Mouse (Mus musculus): ENCODE measurements around the gene Phf20. TPM values are rescaled to one million over a fixed set of nuclear protein-coding genes. Genes with fewer than 3 reads are reported as not detected.

Gene Phf20
- polyA plus RNA-seq, 1 experiment from 2014 or later, result 75.5 TPM

DNA sequence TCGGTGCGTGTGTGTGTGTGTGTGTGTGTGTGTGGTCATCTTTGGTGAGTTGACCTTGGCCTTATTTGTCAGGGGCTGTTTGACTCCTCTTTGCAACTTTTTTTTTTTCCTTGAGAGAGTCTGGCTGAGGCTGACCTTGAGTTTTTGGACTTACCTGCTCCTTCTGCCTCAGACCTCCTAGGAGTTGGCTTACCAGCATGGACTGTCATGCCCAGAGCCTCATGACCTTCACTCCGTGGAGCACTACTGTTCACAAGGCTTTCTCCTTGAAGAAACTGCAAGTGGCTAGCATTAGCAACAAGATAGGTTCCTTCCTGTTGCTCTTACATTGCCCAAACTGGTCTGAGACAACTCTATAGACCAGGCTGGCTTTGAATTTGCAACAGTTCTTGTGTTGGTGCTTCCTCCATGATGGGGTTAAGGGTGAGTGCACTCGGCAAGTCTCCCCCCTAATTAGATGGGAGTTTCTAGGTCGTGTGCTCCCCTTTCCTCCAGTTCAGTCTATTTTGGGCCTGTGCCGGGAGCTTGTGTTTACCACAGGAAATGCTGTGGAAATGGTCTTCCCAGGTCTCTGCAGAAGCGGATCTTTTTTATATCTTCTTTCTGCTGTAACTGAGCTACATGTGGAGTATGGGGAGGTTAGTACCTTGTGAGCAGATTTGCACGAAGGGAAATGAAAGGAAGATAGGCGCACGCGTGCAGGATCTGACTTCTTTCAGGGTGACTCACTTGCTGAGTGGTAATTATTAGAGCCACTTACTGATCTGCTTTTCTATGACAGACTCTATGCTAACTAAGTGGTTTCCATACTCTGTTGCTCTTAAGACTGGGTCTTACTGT is 61.9 kb downstream of the Phf20 start:
- peaks cover 13% of the 10 kb centered on the region for H3K4me1 ChIP-seq
- peaks cover 97% of the 10 kb centered on the region for H3K36me3 ChIP-seq
- 85% methylated on average over 11 of the region's 11 CpGs for WGBS
- no peak overlapping the region; the same call in 1 of the 2 replicates for H3K27ac ChIP-seq
- no peaks in the 10 kb centered on the region for H3K9me3 ChIP-seq (replicated peaks)
- DNase-seq (ENCODE audit: low spot score), result no peak
- no peaks in the 10 kb centered on the region for H3K27me3 ChIP-seq (ENCODE audit: low read depth, poor library complexity, severe bottlenecking)
- no peak overlapping the region for H3K4me3 ChIP-seq

DNA sequence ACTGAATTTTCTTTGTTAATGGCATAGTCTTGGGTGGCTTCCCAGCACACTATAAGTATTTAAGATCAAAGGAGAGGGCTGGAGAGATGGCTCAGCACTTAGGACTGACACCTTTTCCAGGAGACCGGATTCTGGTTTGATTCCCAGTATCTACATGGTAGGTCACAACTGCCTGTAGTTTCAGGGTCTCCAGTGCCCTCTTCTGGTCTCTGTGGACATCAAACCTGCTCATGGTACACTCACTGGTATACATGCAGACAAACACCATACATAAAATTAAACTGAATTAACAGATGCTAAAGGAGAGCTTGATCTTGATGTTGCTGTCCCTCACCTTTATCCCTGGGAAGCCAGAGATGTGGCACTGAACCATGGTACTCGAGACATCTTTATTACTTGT is 64.7 kb downstream of the Phf20 start:
- H3K36me3 ChIP-seq, result peaks cover 86% of the 10 kb centered on the region
- no peaks in the 10 kb centered on the region for H3K9me3 ChIP-seq (replicated peaks)
- DNase-seq (ENCODE audit: low spot score), result no peak
- H3K27ac ChIP-seq, result no peak overlapping the region
- peaks cover 13% of the 10 kb centered on the region for H3K4me1 ChIP-seq
- H3K4me3 ChIP-seq, result no peak overlapping the region
- H3K27me3 ChIP-seq (ENCODE audit: low read depth, poor library complexity, severe bottlenecking), result no peaks in the 10 kb centered on the region
- WGBS, result 87% methylated on average over 2 of the region's 2 CpGs

DNA sequence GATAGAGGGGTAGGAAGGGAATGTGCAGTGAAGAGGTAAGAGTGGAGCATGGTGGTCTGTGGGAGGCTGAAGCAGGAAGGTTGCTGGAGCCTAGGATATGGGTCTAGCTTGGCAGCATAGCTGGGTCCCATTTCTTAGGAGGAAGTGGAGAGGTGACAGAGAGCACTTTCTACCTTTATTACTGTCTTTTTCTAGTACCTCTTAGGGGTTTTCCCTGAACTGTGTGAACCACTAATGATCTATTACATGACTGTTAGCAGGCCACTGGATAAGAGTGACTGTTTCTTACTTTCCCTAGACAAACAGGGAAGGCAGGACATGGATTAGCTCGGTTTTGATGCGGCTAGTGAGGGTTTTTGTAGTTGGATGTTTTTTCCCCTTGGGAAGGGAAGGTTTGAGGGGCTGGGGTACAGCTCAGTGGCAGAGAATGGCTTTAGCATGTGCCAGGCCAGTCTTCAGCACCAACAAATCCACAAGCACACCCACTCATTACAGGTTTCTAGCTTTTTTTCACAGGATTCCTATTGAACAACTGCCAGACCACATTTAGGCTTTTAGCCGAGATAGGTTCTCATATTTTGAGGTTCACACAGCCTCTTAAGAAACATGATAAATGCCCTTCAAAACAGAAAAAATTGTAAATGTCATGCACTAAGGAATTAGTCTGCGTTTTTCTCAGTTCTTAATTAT is 67.1 kb downstream of the Phf20 start:
- H3K27me3 ChIP-seq (ENCODE audit: low read depth, poor library complexity, severe bottlenecking), result no peaks in the 10 kb centered on the region
- H3K27ac ChIP-seq, result no peak overlapping the region
- H3K9me3 ChIP-seq (replicated peaks), result no peaks in the 10 kb centered on the region
- H3K36me3 ChIP-seq, result peaks cover 75% of the 10 kb centered on the region
- no peaks in the 10 kb centered on the region for H3K4me1 ChIP-seq
- WGBS, result 94% methylated on average over 4 of the region's 4 CpGs
- no peak overlapping the region for H3K4me3 ChIP-seq
- no peak for DNase-seq (ENCODE audit: low spot score)

DNA sequence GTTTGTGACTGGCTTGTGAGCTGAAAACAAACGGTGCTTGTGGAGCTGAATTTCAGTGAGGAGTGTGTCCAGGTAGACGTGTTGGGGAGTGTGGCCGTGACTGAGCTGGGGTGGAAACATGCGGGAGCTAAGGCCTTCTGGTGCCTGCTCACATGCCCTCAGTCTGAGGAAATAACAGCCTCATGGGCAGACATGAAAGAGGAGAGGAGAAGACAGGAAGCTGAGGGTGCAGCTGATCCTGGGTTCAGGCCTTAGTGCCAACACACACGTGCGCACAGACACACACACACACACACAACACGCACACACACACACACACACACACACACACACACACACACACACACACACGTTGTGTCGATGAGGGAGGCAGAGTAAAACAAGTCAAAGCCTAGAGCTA is 71.4 kb downstream of the Phf20 start:
- H3K27me3 ChIP-seq (ENCODE audit: low read depth, poor library complexity, severe bottlenecking), result no peaks in the 10 kb centered on the region
- DNase-seq (ENCODE audit: low spot score), result no peak
- no peaks in the 10 kb centered on the region for H3K4me1 ChIP-seq
- H3K27ac ChIP-seq, result no peak overlapping the region
- no peaks in the 10 kb centered on the region for H3K9me3 ChIP-seq (replicated peaks)
- no peak overlapping the region for H3K4me3 ChIP-seq
- 96% methylated on average over 9 of the region's 9 CpGs for WGBS
- H3K36me3 ChIP-seq, result peaks cover 63% of the 10 kb centered on the region

DNA sequence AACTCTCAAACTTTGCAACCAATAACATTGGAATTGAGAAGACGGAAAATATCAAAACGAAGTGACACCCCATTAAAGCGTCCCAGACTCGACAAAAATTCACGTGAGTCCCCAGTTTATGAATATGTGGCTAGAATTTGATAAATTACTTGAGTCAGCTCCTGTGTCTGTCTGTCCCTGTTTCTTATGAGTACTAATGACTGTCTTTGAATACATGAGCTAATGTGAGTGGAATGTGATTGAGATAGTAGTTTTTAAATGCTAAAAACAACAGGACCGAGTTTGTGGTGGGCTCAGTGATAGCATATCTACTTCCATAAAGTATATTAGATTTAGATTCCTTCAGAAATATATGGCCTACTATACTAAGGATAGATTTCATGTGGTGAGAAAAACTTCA is 76.3 kb downstream of the Phf20 start:
- H3K9me3 ChIP-seq (replicated peaks), result no peaks in the 10 kb centered on the region
- H3K4me1 ChIP-seq, result no peaks in the 10 kb centered on the region
- no peak overlapping the region for H3K4me3 ChIP-seq
- H3K27me3 ChIP-seq (ENCODE audit: low read depth, poor library complexity, severe bottlenecking), result no peaks in the 10 kb centered on the region
- H3K36me3 ChIP-seq, result peaks cover 65% of the 10 kb centered on the region
- H3K27ac ChIP-seq, result no peak overlapping the region
- WGBS, result 91% methylated on average over 6 of the region's 6 CpGs
- no peak for DNase-seq (ENCODE audit: low spot score)

DNA sequence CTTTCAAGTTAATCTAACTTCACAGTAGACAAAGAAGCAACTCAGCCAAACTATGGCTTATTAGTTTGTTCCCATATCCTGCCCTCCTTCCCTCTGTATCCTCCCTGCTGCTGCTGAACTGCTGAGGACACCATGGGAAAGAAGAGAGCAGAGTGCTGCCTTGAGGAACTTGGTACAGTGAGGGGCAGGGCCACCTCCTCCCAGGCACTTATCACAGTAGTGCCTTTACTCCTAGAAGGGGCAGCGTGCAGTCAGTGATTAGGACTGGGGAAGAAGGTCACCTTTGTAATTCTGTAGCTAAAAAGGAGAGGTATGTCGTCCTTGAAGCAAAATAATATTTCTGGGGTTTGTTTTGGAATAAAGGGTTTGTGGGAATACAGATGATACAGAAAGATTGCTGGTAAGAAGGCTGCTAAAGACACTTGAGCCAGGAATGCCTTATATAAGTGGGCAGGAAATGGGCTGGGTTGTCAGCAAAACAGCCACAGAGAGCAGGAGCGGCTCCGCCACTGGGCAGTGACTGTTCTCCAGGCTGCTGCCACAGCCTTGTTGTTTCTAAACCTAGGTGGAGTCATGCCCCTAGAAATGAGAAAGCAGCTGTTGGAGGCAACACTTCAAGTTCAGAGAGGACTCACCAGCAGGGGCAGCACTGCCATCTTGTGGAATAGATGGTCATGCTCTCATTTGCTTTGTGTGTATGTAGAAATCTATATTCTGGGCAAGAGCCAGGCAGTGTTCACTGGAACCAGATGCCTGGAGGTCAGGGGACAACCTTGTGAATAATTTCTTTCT is 82.2 kb downstream of the Phf20 start:
- Histone ChIP-seq H3K4me3 (no peak overlapping the region), H3K36me3 (peaks cover 68% of the 10 kb centered on the region), H3K27me3 (ENCODE audit: low read depth, poor library complexity, severe bottlenecking) (no peaks in the 10 kb centered on the region), H3K9me3 (replicated peaks) (no peaks in the 10 kb centered on the region), H3K27ac (no peak overlapping the region), H3K4me1 (peaks cover 6% of the 10 kb centered on the region; the same call in 1 of the 2 replicates)
- WGBS, result 68% methylated on average over 4 of the region's 4 CpGs
- peak; percentile 75 for DNase-seq (ENCODE audit: low spot score)

DNA sequence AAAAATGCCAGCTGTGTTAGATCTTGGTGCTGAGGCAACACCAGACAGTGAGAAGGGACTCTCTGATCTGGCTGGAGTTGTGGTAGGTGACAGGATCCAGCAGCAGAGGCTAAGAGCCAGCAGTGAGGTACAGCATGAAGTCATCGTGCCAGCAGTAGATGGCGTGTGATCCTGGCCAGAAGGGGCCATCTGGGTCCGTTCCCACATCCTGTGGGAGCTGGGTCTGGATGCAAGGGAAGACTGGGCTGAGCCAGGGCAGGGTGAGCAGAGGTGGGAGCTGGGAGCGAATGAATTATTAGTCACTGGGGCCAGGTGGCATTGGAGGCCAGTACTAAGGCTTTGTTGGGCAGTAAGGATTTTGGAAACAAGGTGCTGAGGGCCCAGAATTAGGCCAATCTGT is 85.0 kb downstream of the Phf20 start:
- Histone ChIP-seq H3K36me3 (peaks cover 72% of the 10 kb centered on the region), H3K4me3 (no peak overlapping the region)
- WGBS, result 83% methylated on average over 4 of the region's 4 CpGs

DNA sequence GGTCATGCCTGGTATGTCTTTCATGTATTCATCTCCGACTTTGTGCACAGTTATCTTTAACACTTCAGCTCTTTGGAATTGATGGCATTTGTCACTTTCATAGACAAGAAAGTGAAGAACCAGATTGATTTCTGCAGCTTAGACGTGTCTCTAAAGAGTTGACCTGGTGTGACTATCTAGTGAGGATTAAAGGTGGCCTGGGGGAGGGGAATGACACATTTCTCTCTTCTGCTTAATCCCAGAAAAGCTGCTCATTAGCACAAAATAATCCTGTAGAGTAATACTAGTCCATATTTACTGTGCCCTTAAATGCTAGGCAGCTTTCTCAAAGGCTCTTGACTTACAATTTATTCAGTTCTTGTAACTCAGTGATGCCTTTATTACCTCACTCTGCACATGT is 88.9 kb downstream of the Phf20 start:
- Histone ChIP-seq H3K36me3 (peaks cover 80% of the 10 kb centered on the region), H3K4me1 (no peaks in the 10 kb centered on the region), H3K27ac (no peak overlapping the region), H3K27me3 (ENCODE audit: low read depth, poor library complexity, severe bottlenecking) (no peaks in the 10 kb centered on the region), H3K9me3 (replicated peaks) (no peaks in the 10 kb centered on the region), H3K4me3 (no peak overlapping the region)
- 85% methylated on average over 2 of the region's 2 CpGs for WGBS
- no peak for DNase-seq (ENCODE audit: low spot score)

More for the DNA sequence above, 85.0 kb downstream of the Phf20 start:
- H3K4me1 ChIP-seq, result peaks cover 6% of the 10 kb centered on the region; the same call in 1 of the 2 replicates
- DNase-seq (ENCODE audit: low spot score), result no peak
- no peak overlapping the region for H3K27ac ChIP-seq
- no peaks in the 10 kb centered on the region for H3K27me3 ChIP-seq (ENCODE audit: low read depth, poor library complexity, severe bottlenecking)
- H3K9me3 ChIP-seq (replicated peaks), result no peaks in the 10 kb centered on the region

DNA sequence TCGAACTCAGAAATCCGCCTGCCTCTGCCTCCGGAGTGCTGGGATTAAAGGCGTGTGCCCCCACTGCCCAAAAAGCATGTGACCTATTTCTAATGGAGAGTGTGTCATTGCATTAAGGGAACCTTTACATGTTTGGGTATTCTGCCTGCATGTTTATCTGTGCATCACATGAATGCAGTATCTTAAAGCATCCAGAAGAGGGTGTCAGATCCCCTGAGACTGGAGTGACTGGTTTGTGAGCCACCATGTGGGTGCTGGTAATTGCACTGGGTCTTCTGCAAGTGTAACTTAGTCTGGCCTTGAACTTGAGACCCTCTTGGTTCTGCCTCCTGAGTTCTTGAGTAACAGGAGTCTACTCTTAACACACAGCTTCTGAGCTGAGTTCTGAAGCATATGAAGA is 90.5 kb downstream of the Phf20 start:
- no peak overlapping the region for H3K27ac ChIP-seq
- H3K9me3 ChIP-seq (replicated peaks), result no peaks in the 10 kb centered on the region
- H3K36me3 ChIP-seq, result peaks cover 86% of the 10 kb centered on the region
- no peak for DNase-seq (ENCODE audit: low spot score)
- no peaks in the 10 kb centered on the region for H3K27me3 ChIP-seq (ENCODE audit: low read depth, poor library complexity, severe bottlenecking)
- no peaks in the 10 kb centered on the region for H3K4me1 ChIP-seq
- no peak overlapping the region for H3K4me3 ChIP-seq
- 94% methylated on average over 4 of the region's 4 CpGs for WGBS

DNA sequence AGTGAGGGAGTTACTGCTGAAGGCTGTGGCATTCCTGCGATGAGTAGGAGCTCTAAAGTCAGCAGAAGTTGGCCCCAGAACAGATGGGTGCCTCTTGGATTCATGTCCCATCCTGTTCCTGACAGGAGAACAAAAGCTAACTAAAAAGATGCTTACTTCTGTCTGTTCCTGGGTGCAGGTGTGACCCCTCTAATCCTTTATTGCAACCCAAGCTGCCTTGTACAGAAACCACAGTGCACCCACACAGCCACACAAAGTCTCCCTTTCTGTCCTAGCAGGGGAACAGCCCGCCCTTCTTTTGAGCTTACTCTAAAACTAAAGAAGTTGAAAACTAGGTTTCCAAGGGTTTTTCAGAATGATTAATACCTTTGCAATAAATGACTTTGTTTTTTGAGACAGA is 92.0 kb downstream of the Phf20 start:
- Histone ChIP-seq H3K27me3 (ENCODE audit: low read depth, poor library complexity, severe bottlenecking) (no peaks in the 10 kb centered on the region), H3K9me3 (replicated peaks) (no peaks in the 10 kb centered on the region), H3K4me1 (no peaks in the 10 kb centered on the region), H3K4me3 (no peak overlapping the region), H3K27ac (no peak overlapping the region), H3K36me3 (peaks cover 86% of the 10 kb centered on the region)
- DNase-seq (ENCODE audit: low spot score), result no peak
- WGBS, result 96% methylated on average over 2 of the region's 2 CpGs

DNA sequence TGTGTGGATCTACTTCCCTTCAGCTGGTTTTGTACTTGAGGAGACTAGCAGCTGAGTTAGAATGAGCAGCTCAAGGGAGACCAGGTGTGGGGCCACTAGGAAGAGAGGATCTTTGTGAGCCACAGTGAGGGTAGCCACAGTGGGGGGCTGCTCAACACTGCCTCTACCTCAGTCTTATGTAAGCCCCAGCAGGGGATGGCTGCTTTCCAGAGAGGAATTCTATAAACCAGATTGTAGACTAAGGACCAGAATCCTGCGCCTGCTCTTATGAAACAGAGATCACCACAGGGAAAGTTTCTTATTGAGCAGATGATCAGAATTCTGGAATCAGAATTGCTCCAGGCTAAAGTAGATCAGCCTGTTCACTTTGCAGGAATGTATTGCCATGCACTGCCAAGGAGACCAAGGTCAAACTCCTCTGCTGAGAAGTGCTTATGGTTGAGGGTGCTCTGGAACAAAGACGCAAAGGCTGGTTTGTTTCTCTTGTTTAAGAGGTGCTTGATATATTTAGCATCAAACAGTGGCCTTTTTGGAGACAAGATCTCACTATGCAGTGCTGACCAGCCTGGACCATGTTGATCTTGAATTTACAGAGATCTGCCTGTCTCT is 93.4 kb downstream of the Phf20 start:
- H3K9me3 ChIP-seq (replicated peaks), result no peaks in the 10 kb centered on the region
- 92% methylated on average over 2 of the region's 2 CpGs for WGBS
- DNase-seq (ENCODE audit: low spot score), result no peak
- no peaks in the 10 kb centered on the region for H3K4me1 ChIP-seq
- H3K27me3 ChIP-seq (ENCODE audit: low read depth, poor library complexity, severe bottlenecking), result no peaks in the 10 kb centered on the region
- H3K4me3 ChIP-seq, result no peak overlapping the region
- no peak overlapping the region for H3K27ac ChIP-seq
- H3K36me3 ChIP-seq, result peaks cover 91% of the 10 kb centered on the region

DNA sequence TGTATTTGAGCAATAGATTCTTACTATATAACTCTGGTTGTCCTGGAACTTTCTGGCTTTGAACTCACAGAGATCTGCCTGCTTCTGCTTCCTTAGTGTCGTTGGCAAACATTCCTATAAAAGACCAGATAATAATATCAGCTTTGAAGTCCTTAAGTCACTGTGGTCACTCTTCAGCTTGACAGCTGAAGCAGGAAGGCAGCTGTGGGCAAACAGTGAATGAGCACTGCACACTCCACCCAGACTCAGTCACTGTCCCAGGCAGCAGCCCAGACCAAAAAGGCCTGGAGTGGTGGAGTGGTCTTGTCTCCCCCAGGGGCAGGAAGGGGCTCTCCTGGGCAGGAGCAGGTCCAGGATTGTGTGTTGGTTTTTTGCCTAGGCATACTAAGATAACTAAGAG is 95.7 kb downstream of the Phf20 start:
- Histone ChIP-seq H3K27ac (no peak overlapping the region), H3K4me3 (no peak overlapping the region), H3K27me3 (ENCODE audit: low read depth, poor library complexity, severe bottlenecking) (no peaks in the 10 kb centered on the region), H3K36me3 (peaks cover 93% of the 10 kb centered on the region), H3K4me1 (no peaks in the 10 kb centered on the region), H3K9me3 (replicated peaks) (no peaks in the 10 kb centered on the region)
- 89% methylated on average over 1 of the region's 1 CpGs for WGBS
- DNase-seq (ENCODE audit: low spot score), result no peak

All from limb, embryonic 10.5 days (tissue).